Mouse (Mus musculus): ENCODE measurements around the gene Rap2a.

Rap2a gene

DNA sequence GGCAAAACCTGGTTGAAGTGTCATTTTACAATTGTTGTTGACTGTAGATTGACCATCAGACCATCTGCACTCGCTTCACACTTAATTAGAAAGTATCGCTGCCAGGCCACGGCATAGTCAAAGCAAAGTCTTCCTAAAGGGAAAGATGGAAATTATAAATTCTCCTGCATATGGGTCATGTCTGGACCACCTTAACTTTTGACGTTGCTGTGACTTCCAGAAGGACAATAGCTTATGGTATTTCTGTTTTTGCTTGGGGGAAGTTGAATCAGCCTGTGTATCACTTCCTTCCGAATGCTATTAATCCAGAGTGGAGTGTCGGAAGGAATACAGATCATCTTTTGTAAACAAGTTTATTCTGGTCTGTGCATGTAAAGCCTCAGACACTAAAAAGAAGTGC lies 65.6 kb downstream of the Rap2a start:
- no peak for DNase-seq

DNA sequence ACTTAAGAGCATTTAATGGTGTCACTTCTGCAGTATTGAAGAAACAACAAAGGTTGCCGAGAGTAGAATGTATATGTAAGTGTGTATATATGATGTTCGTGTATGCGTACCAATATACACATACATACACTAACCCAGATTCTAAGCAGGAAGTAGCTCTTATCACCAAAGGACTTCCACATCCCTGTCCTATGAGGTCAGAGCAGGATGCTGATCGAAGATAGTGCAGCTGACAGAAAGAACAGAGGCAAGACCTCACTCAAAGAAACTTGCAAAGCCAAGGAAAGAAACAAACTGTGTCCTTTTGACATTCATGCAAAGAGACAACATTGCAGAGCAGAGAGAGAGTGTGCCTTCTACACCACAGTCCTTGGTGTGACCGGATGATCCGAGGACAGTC lies 66.3 kb downstream of the Rap2a start:
- DNase-seq = no peak

DNA sequence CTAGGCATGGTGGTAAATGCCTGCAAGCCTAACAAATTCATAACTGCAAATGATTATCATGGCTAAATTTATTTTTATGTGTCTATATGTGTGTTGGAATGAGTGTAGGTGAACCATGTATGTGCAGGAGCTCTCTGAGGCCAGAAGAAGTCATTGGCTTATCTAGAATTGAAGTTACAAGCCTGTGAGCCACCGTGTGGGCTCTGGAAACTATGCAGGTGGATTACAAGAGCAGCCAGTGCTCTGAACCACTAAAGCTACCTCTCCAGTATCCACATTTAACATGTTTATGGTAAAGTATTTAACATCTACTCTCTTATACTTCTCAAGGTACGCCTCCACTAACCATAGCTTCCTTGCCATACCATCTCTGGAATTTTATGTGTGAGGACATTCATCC lies 66.7 kb downstream of the Rap2a start:
- no peak for DNase-seq

All from B cell, adult 2 months (primary cell).